Mouse (Mus musculus) neural tube, embryonic 10.5 days (tissue): ENCODE measurements around the gene Kifc3.
A peak's percentile ranks its signal among the peaks of the same experiment; 100 is the strongest.
"Not testable (repeated sequence)": the region's sequence is repeated elsewhere in the genome, so short reads cannot be mapped to it uniquely, and the experiment has no call there.

Experiments
- DNase-seq: peaks from one replicate; pipeline ENCODE4 v3.0.0-alpha.2; 2017; ENCODE audit warnings: low spot score; ENCODE audit errors: extremely low spot score

Gene Kifc3

GRCm38 (mm10) chr8:95202649-95203275 lies at the start of gene Kifc3:
Gene Kifc3, minus strand, starts transcription at chr8:95202812.
- DNase-seq = no peak

DNA sequence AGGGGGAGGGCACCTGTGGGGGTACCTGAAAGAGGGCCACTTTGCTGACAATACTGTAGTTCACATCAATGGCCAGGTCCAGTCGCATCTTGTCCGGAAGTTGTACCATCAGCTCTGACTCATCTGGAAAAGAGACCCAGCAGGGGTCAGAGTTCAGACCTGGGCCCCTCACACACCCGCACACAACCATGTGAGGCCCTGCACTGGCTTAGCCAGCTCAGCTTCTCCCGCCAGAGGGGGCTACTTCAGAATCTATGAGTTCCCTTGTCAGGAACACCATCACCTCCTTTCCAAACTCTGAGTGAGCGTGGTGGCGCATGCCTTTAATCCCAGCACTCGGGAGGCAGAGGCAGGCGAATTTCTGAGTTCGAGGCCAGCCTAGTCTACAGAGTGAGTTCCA lies 49.4 kb upstream of the Kifc3 start:
- no peak for DNase-seq

DNA sequence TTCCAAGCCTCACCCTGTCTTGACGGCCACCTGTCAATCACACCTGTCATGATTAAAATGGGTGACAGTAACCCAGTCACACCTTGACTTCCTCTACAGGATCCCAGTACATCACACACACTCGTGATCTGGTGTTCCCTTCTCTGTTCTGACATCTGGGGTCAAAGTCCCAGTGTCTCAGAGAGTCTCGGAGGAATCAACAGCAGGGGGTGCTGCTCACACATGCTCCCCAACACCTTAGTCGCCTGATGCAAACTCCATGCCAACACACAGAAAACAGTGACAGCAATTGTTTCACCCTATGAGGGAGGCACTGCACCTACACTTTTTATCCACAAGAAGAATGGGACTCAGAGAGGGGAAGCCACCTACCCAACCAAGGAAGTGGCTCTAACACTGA lies 47.2 kb upstream of the Kifc3 start:
- no peak for DNase-seq

GRCm38 (mm10) chr8:95247277-95247676 lies 44.7 kb upstream of the Kifc3 start:
- no peak for DNase-seq

DNA sequence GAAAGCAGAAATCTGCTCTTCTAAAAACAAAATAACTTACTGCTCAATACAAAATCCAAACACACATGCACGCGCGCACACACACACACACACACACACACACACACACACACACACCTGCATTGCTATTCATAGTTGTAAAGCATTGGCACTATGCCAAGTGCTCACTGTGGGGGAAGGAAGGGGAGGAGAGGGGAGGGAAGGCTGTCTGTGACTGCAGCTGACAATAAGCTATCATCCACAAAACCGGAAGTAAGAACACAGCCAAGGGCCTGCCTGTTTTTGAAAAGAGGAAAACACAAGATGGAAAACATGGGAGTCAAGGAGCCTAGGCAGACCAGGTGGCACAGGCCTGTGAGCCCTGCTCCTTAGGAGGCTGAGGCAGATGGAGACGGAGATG lies 42.6 kb upstream of the Kifc3 start:
- DNase-seq = no peak

- no peak for DNase-seq
Observed at GRCm38 (mm10) chr8:95243853-95244252, 41.2 kb upstream of the Kifc3 start.

DNA sequence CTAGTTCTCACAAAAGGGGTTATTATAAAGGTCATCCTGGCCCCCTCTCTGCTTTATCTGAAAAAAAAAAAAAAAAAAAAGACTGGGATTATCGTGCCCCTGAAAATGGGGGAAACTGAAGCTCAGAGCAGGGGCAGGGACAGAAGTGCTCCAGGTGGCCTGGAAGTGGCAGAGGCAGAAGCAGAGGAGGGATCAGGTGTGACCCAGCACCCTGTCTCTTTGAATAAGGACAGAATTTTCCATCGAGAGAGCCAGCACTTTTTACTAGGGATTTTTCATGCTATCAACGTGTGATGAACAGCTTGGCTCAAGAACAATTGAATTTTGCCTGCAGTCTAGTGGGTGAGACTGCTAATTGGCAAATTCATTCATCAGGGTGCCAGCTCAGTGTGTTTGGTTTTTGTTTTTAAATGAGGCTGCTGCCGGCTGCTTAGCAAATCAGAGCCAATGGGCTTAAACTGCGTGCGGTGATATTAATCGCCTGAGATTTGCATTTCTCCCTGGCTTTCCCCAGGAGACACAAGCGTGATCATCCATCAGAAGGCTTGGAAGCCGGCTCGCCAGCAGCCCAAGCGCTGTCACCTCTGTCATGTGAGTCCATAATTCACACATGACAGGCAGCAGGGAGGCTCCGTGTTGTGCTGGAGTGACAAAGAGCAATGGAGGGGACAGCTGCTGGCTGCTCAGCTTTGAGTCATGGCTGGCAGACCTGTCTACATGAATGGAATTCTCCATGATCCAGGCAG lies 40.4 kb upstream of the Kifc3 start:
- peak; percentile 58 for DNase-seq

DNA sequence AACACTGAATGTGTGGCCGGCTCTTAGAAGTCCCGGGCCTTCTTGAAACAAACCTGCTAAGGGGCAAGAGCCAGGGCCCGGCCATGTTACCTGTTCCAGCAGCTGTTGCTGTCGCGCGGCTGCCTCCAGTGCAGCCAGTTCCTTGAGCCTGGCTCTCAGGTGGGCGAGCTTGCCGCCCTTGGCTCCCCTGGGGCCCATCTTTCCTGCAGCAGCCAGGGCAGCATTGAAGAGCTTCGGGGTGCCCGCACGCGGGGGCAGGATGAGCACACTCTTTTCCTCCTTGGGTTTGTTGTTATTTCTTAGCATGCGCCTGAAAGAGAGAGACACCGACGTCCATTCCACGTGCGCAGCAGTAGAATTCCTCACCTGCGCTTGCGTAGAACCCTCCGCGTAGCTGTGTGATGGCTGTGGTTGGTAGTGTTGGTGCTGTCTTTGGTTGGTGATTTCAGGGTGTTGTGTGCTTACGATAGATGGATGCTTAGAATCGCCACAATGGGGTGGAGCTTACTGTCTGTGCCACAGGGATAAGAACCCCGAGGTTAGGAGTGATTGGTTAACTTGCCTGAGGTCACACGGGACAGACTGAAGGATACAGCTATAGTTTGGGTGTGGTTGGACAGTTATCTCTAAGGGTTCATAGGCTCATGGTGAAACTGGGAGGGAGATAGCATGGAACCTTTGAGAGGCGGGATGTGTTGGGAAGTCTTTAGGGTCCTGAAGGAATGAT lies 39.6 kb upstream of the Kifc3 start:
- no peak for DNase-seq

- DNase-seq = peak; percentile 78
Observed at GRCm38 (mm10) chr8:95235683-95236082, 33.1 kb upstream of the Kifc3 start.

DNA sequence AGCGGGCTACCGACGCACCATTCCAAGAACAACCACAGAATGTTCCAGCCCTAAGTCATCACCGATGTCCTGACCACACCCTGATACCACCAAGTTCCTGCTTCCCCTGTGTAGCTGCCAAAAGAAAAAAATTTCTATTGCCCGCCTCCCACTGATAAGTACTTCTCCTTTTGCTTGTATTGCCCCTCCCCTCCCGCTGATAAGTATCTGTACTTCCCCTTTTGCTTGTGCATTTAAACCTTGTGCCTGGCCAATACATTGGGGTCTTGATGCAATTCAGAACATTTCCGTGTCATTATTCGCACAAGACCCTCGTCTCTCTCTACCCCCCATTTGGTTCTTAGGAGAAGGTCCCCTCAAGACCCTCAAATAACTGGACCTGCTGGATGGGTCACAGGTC lies 27.5 kb upstream of the Kifc3 start:
- DNase-seq = not testable (repeated sequence)

DNA sequence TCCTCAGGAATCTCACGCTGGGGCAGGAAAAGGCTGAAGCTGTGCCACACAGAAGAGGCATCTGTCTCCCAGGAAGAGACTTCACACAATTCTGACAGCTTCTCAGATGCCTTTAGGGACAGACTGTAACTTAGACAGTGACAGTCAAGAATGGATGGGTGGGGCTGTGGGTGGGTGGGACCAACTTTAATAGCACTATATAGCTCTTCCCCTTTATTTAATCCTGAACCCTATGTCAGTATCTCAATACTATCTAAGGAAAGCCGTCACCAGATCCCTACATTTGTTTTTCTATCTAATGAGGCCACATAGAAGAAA lies 24.5 kb upstream of the Kifc3 start:
- DNase-seq = no peak

DNA sequence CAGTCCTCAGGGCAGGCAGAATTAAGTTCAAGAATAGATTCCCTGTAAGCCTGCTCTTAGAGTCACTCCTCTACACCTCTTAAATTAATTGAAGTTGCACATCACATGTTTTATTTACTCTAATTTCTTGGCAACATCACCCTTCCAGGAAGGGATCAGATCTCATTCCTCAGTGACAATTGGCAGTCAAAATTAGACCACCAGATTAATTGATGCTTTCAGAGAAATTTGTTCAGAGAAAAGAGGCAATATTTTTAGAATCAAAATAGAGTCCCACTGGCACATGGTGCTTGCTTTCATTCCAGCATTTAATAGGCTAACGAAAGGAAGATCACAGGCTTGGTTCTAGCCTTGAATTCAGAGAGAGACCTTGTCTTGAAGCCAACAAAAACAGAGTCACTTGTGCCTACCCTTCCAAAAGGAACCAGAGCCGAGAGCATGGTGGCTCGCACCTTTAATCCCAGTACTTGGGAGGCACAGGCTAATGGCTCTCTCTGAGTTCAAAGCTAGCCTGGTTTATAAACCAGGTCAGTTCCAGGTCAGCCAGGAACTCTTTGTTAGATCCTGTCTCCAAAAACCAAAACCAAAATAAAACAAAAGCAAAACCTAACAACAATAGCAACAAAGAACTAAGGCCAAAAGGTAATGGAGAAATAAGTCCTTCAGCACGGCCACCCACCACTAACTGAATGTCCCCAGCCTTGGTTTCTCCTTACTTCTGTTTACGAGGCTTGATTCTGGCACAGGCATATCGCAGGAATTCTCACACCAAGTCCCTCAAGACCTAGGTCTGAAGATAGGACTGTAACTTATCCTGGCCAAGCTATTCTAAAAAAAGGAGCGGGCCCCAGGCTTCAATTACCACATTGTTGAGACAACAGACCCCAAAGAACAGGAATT lies 23.9 kb upstream of the Kifc3 start:
- no peak for DNase-seq

- no peak for DNase-seq
Observed at GRCm38 (mm10) chr8:95223969-95224368, 21.4 kb upstream of the Kifc3 start.

- no peak for DNase-seq
Observed at GRCm38 (mm10) chr8:95221045-95221444, 18.4 kb upstream of the Kifc3 start.

- DNase-seq = no peak
Observed at GRCm38 (mm10) chr8:95220571-95220998, 18.0 kb upstream of the Kifc3 start.

- no peak for DNase-seq
Observed at GRCm38 (mm10) chr8:95219623-95220022, 17.0 kb upstream of the Kifc3 start.

- no peak for DNase-seq
Observed at GRCm38 (mm10) chr8:95215709-95216360, 13.2 kb upstream of the Kifc3 start.

DNA sequence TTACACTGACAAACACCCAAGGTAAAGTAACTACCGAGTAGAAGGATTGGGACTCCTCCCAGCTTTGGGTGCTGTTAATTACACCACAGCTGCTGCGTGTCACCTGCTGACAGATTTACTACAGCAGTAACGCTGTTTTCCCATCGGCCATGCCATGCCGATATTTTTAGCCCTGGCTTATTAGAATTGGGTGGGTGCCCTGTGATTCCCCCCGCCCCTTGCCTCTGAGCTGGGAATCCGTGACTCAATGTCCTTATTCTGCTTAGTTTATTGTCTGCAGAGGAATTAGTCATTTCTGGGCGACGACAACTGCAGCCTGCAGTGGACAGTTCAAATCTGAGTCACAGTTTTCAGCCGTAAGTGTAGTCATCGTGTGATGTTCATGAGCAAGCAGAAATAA lies 7.3 kb upstream of the Kifc3 start:
- no peak for DNase-seq

- peak; percentile 36 for DNase-seq
Observed at GRCm38 (mm10) chr8:95205946-95206345, 3.3 kb upstream of the Kifc3 start.

DNA sequence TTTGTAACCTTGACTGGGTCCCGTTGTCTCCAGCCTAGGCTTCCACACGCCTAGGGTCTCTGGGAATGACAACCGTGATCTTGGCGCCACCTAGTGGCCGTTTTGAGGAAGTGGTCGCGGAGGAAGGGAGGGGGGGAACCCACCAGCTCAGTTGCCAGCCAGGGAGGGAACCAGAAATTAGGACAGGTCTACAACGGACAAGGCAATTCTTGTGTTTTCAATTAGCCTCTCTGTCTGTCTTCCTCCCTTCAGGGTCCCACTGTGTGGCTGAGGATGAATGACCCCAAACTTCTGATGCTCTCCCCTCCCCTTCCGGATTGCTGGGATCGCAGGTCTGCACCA lies 1.4 kb upstream of the Kifc3 start:
- DNase-seq = peak; percentile 81
